Mouse (Mus musculus) v-Abl transformed pro-B cells (cell line): ENCODE results near the gene Arl11.

Experiments
- in situ Hi-C, 2 experiments: fragments of 400-800 bp; cut with MboI; formaldehyde crosslinking; loops; one replicate each; pipeline ENCODE4 v1.15.1; 2025; ENCODE audit not compliant: unreplicated experiment in 2 of 2

Arl11 gene

GRCm38 (mm10) chr14:61309593-61309992 is at the start of gene Arl11:
Gene Arl11, plus strand, starts transcription at chr14:61309753.
- in situ Hi-C loops: no loop called here

- in situ Hi-C loops: no loop called here
Observed at GRCm38 (mm10) chr14:61267908-61268475, 41.6 kb upstream of the Arl11 start.

- in situ Hi-C loops: loop anchor here in 1 of 2 experiments (25.0 kb wide), 1 partner anchor 1662 kb away; no protein-coding TSS in a partner anchor
Observed at GRCm38 (mm10) chr14:61274414-61275198, 34.9 kb upstream of the Arl11 start.

- in situ Hi-C loops: loop anchor here in 1 of 2 experiments (25.0 kb wide), 1 partner anchor 1665 kb away; no protein-coding TSS in a partner anchor
Observed at GRCm38 (mm10) chr14:61277285-61277684, 32.3 kb upstream of the Arl11 start.

- in situ Hi-C loops: loop anchor here in 1 of 2 experiments (25.0 kb wide), 1 partner anchor 1666 kb away; no protein-coding TSS in a partner anchor
Observed at GRCm38 (mm10) chr14:61278676-61279300, 30.8 kb upstream of the Arl11 start.

GRCm38 (mm10) chr14:61288606-61289286 is 20.8 kb upstream of the Arl11 start:
- in situ Hi-C loops: loop anchor here in 1 of 2 experiments (25.0 kb wide), 1 partner anchor 1676 kb away; no protein-coding TSS in a partner anchor

GRCm38 (mm10) chr14:61290664-61291063 is 18.9 kb upstream of the Arl11 start:
- in situ Hi-C loops: loop anchor here (5.0 to 25.0 kb wide), 4 partner anchors 176 to 1678 kb away; no protein-coding TSS in a partner anchor

- in situ Hi-C loops: loop anchor here (5.0 to 25.0 kb wide), 4 partner anchors 179 to 1682 kb away; no protein-coding TSS in a partner anchor
Observed at GRCm38 (mm10) chr14:61293884-61294737, 15.4 kb upstream of the Arl11 start.

- in situ Hi-C loops: loop anchor here (5.0 to 25.0 kb wide), 4 partner anchors 180 to 1682 kb away; no protein-coding TSS in a partner anchor
Observed at GRCm38 (mm10) chr14:61294738-61295079, 14.8 kb upstream of the Arl11 start.

- in situ Hi-C loops: loop anchor here (5.0 to 25.0 kb wide), 4 partner anchors 185 to 1688 kb away; no protein-coding TSS in a partner anchor
Observed at GRCm38 (mm10) chr14:61299810-61300209, 9.7 kb upstream of the Arl11 start.

GRCm38 (mm10) chr14:61301323-61301722 is 8.2 kb upstream of the Arl11 start:
- in situ Hi-C loops: no loop called here

GRCm38 (mm10) chr14:61302428-61302827 is 7.1 kb upstream of the Arl11 start:
- in situ Hi-C loops: no loop called here

GRCm38 (mm10) chr14:61303969-61304609 is 5.5 kb upstream of the Arl11 start:
- in situ Hi-C loops: no loop called here

GRCm38 (mm10) chr14:61310036-61310772 is 651 bp downstream of the Arl11 start:
- in situ Hi-C loops: no loop called here

- in situ Hi-C loops: no loop called here
Observed at GRCm38 (mm10) chr14:61310963-61311362, 1.4 kb downstream of the Arl11 start.

- in situ Hi-C loops: no loop called here
Observed at GRCm38 (mm10) chr14:61316861-61317260, 7.3 kb downstream of the Arl11 start.

- in situ Hi-C loops: no loop called here
Observed at GRCm38 (mm10) chr14:61320765-61321164, 11.2 kb downstream of the Arl11 start.

- in situ Hi-C loops: no loop called here
Observed at GRCm38 (mm10) chr14:61321200-61321599, 11.6 kb downstream of the Arl11 start.
